Mouse (Mus musculus) cerebellum, adult 11-12 months (tissue): ENCODE measurements around the gene Tmed4.
A peak's percentile ranks its signal among the peaks of the same experiment; 100 is the strongest.

Experiments
- DNase-seq: peaks from one replicate; pipeline ENCODE4 v3.0.0; 2022

Tmed4 gene

DNA sequence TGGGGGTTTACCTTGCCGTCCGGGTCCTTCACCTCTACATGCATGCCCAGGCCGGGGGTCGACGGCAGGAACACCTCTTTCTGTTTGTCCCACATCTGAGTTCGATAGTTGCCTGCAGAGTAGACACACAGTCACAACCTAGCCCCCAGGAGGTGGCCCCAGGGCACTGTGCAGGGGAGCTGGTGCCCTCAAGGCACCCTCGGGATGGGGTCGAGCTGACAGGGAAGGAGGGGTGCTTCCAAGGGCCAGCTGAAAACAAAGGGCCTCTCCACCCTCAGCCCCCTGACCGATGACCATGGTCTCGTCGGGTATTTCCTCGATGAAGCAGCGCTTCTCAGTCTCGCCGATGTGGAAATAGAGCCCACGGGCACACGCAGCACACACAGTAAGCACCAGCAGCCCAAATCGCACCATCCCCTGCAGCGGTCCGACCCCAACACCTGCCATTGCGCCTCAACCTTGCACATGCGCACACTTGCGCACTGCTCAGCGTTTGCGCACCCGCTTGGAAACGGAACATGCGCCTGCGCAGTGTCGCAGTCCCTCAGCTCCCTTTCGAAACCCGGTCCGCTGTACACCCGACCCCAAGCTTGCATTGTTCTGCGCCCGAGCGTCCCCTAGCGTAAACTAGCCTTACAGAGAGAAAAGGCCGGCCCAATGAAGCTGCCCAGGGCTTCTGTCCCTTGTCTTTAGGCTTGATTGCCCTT lies at the start of gene Tmed4:
Gene Tmed4, minus strand, starts transcription at position 484 of the 707 bp plus-strand sequence.
- peak; percentile 99 for DNase-seq

DNA sequence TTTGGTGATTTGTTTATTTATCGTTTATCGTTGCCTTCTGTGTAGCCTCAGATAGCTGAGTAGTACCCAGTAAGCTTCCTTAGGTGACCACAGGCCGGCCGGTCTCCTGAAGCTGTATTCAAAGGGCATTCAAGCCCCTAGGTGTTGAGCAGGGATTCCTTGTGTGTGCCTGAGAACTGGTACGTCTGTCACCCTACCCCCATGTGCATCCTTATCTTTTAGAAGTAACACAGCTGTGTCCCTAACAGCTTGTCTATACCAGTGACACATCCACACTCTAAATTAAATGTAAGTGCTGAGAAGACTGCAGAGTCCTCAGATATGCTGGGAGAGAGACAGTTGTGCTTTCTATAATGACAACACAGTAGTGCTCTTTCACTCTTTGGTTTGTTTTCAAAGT lies 48.7 kb upstream of the Tmed4 start:
- no peak for DNase-seq

DNA sequence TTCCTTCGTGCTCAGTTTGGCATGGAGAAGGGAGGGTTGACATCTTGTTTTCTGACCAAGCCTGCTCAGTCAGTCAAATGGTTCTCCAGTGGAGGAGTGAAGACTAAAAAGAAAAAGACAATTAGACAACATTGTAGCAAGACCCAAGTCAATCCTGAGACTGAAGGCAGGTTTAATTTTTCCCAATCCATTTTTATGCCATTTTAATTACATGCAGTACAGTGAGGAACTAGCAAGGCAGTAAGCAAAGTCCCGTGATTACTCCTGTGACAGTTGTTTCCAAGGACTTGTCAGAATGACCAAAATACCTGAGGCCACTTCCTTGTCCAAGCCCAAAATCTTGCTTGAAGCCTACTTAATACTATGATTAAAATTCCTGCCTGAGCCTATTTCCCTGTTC lies 47.4 kb upstream of the Tmed4 start:
- DNase-seq, result no peak

DNA sequence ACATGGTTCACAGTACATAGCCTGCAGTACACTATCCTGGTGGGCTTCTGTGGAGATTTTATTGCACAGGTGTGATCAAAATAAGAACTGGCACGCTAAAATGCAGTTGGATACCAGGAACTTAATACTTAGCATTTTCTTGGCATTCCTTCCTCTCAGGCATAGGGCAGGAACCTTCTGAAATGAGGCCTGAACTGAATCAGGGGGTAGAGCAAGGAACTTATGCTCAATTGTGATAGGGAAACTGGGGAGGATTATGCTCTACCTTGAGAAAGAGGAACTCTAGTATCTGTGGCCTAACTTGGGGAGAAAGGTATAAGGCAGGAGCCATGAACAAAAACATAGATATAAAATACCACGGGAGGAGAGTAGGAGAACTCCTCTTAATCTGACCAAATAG lies 44.7 kb upstream of the Tmed4 start:
- no peak for DNase-seq

DNA sequence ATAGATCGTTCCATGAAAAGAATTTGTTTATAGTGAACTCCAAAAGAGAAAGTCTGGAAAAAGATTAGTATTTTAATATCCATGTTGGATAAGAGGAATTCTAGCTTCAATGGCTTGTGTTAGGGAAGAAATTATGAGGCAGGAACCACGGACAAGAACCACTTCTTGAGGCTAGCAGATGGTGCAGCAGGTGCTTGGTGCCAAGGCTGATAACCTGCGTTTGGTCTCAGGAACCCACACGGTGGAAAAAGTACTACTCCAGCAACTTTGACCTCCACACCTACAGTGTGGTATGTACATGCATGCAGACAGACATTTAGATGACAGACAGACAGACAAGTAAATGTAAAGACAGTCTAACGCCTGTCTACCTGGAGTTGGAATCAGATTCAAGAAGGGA lies 43.9 kb upstream of the Tmed4 start:
- peak; percentile 57 for DNase-seq

DNA sequence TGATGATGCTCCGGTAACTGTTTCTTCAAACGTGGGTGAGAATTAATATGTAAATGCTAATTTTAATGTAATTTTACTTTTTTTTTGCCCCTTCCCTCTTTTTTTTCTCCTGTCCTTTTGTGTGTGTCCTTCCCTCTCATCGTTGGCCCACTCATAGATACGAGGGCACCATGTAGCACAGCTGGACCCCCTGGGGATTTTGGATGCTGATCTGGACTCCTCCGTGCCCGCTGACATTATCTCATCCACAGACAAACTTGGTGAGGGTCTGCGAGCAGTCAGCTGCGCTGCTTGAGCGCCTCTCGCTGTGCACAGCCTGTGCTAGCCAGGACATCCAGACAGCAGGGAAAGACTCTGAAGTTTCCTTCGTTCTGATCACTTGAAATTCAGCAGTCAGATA lies 42.2 kb upstream of the Tmed4 start:
- DNase-seq, result peak; percentile 31

DNA sequence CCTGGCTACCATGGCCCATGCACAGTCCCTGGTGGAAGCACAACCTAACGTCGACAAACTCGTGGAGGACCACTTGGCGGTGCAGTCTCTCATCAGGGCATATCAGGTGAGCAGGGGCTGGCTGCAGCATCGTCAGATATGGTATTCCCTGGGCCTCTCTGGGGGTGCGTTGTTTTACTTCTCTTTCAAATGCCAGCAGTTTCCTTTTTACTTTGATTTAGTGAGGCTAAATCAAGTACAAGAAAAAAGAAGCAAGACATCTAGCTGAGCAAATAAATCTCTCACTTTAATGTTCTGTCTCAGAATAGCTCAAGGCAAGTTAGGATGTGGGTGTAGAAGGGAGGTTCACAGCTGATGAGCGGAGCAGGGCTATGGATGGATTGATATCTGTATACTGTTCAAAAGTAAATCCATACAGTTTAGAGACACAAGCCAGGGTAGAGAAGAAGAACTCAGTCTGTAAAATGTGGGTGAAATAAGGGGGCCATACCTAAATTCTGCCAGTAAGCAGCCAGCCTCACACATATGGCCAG lies 39.3 kb upstream of the Tmed4 start:
- DNase-seq, result no peak

DNA sequence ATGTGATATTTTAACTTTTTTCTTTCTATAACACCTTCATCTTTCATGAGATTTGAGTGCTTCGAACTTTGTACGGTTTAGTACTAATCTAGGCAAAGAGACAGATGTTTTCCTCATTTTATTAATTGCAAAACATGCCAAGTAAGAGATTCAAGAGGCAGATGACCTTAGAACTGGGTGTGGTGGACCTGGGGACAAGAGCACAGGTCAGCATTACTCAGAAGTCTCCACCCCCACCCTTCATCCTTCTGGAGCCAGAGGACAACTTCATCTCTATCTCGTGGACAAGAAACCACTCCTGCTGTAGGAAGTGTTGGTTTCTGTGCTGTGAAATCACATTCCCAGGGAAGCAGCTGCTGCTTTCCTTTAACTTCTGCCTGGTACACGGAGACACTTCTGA lies 33.5 kb upstream of the Tmed4 start:
- DNase-seq, result no peak

DNA sequence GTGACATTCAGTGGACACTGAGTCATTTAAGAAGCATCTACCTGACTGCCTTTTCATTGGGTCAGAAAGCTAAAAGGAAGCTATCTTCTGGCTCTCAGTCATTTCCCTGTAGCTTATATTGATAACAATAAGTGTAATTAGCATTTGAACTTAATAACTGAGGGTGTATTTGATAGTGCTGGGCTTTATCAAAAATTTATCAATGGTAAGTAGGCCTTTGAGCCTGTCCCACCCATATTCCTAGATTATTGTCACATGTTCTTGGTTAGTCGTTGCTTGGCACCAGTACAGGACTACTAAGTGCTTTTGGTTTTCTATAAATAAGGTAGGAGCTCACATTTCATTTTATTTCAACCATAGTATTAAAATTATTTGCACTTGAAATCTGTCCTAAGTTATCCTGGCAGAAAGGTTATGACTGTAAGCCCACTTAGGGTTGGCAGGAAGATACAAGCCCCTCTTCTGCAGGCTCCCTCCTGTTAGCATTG lies 31.3 kb upstream of the Tmed4 start:
- no peak for DNase-seq

DNA sequence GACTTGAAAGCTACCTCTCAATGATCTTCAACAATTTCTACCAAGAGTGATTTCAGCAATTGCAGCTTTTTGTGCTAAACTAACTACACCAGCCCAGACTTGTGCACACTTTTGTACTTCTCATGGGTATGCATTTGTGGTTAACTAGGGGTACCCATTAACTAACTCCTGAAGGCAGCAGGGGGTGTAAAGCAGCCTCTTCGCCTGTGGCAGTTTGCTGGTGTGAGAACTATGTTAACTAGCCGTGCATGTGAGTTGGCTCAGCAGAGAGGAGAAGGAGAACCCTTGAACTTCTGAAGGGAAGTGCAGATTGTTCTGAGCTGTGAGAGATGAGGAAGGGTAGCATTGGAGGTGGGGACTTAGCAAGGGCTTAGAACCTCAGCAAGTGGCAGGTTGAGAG lies 28.1 kb upstream of the Tmed4 start:
- DNase-seq, result no peak

DNA sequence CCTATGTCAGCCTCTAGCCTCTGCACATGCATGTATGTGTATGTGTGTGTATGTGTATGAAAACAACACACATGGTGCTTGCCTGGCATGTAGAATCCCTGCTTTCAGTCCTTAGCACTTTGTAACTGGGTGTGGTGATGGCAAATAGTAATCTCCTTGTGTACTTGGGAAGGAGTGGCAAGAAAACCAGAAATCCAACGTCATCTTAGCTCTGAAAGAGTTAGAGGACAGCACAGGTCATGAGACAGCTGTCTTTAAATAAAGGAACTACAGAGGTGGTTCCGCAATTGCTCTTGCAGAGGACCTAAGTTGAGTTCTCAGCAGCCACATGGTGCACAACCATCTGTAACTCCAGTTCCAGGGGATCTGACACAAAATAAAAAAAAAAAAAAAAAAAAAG lies 24.8 kb upstream of the Tmed4 start:
- DNase-seq, result no peak

DNA sequence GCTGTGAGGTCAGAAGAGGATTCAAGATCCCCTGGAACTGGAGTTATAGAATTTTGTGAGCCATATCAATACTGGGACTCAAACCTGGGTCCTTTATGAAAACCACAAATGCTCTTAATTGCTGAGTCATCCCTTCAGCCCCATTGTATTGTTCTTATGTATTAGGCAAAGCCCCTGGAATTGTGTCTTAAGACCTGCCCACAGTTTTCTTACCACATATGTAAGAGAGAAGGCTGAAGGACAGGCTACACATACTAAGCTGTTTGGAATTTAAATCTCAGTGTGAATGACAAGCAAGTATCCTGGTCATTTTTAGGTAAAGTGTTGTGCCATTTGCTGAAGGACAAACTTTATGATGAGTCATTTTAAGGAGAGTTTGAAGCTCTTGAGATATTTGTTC lies 21.4 kb upstream of the Tmed4 start:
- DNase-seq, result no peak

DNA sequence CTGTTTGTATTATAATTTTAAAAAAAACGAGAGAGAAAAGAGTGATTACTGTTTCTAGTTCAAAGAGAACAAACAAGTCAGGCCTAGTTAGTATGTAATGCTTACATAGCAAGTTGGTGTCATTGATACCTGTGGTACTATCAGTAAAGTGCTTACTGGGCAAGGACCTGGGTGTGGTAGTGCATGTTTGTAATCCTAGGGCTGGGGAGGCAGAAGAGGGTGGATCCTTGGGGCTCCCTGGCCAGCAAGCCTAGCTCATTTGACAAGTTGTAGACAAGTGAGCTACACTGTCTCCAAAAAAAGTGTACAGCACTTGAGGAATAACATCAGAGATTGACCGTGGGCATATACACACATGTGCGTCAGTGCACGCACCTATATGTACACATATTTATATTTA lies 20.0 kb upstream of the Tmed4 start:
- DNase-seq, result no peak

DNA sequence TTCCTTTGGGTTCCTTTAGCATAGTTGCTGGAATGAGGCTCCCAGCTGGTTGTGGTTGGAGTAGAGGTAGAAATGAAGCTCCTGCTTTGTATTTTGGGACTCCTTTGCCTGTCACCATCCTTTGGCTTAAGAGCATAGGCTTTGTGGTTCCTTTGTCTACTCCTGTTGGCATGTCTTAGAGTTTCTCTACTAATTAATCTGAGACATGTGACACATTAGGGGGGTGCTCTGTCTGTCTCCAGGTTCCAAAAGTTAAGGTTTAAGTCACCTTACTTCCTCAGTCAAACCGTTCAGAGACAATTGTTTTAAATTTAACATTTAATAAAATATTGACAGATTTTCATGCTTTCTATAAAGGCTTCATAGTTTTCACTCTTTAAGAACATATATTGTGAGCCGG lies 18.9 kb upstream of the Tmed4 start:
- no peak for DNase-seq

DNA sequence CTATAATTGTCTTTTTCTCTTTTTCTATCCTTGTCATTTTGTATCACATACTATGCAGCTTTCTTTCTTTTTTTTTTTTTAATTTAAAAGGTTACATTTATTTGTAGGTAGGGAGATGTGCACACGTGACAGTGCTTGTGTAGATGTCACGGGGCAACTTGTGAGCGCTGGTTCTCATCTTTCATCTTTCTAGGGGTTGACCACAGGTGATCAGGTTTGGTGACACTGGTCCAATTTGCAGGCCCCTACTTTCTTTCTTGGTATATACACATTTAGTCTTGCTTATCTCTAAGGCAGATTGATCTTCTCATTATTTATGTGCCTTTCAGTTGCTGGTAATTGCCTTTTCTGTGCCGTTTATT lies 18.3 kb upstream of the Tmed4 start:
- no peak for DNase-seq

DNA sequence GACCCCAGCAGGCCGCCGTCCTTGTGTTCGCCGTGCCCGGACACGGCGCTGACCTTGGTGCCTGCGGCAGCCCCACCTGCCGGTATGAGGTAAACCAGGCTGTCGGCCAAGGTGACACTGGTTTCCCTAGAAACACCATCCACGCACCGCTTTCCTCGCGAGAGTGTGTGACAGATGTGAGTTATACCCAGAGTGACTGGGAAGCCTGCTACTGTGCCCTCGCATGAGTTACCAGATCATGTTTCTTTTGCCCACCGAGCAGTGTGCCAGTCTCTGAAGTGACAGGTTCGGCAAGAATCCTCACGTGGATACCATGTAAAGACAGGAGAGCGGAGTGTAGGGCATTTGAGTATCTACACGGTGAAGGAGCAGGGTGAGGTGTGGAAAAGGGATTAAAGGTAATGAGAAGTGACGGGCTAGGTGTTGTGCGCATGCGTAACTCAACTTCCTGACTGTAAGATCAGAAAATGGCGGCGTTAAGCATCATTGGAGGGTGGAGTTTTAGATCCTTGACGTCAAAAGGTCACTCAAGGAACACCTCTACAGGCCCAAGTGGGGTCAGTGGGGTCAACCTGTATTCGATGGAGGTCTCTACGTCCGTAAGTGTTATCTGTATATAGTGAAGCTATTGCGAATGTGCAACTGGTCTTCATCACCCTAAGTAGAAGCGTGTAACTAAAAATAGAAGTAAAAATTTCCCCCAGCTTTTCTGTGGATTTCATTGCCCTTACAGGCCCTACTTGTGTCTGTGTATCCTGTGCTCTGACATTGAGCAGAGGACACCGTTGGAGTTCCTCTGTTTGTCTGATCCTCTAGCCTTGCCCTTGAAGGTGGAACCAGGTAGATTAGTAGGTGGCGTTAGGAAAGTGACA lies 17.7 kb upstream of the Tmed4 start:
- DNase-seq, result peak; percentile 82

DNA sequence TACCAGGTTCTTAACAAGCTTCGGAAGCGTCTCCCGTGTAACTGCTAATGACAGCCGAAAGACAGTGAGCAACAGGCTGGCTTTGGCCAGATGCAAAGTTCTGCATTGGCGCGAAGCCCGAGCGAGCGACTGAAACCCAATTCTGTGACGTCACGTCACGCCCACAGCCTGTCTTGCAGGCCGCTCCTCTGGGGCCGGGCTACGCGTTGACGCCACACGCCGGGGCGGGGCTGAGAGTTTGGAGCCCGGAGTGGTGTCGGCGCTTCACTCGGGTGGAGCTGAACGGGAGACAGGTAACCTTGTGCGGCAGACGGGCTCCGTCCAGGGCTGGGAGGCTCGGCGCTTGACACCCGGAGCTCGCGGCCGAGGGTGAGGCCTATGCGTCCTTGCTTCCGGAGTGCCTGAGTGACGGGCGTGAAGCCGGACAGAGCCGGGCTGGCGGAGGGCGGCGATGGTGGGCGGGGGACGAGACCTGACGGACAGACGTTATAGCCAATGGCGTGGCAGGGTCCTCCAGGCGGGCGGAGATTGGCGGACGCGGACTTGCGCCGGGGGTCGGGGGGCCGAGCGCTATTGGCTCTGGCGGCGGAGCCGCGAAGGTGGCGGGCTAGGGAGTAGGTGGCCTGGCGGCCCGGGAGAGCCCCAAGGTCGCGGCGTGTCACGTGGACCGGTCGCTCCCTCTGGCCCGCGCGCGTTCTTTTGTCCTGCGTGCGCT lies 16.9 kb upstream of the Tmed4 start, which contains the start of gene Ogdh:
Gene Ogdh, plus strand, starts transcription at position 233 of the 715 bp plus-strand sequence.
- peak; percentile 99 for DNase-seq

DNA sequence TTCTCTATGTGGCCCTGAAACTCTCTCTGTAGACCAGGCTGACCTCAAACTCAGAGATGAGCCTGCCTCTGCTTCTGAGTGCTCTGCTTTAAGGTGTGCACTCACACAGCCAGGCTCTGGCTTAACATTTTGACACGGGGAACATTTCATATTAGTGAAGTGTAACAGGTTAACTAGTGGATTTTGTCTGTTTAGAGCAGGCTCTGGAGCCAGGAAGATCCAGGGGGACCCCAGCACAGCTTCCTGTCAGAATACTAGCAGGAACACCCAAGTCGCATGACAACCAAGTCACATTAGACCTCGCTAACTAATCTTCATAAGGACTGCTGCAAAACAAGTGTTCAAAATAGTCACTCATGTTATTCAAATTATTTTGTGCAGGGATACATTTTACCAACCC lies 16.2 kb upstream of the Tmed4 start:
- no peak for DNase-seq

DNA sequence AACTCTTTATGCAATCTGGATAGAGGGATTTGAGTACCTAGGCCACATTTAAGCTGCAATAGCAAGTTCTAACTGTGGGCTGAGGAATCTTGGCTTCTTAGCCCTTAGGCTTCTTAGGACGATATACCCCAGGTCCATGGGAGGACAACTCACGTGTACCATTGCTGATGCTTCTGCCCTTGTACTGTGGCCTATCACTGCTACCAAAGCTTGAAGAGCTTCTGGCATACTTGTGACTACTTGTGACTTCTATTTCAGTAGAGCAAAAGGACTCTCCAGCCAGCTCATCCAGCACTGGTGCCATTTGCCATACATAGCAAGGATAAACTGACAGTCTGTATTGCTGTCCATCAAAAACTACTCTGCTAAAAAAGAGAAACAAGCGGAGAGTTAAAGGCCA lies 15.5 kb upstream of the Tmed4 start:
- DNase-seq, result no peak

DNA sequence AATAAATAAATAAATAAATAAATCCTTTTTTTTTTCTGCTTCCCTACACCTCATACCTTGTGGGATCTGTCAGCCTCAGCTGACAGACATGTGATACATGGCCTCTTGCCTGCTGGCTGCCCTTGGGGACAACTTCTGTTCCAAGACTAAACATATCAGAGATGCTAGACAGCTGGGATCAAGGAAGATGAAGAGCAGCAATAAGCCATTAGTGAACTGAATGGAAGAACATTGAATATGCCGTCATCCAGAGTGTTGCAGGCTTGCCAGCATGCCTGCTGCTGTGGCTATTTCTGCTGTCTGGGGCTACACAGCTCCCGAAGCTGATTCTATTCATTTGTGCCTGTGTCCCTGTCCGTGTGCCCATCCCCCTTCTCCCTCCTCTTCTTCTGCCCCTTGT lies 8.3 kb upstream of the Tmed4 start:
- no peak for DNase-seq

DNA sequence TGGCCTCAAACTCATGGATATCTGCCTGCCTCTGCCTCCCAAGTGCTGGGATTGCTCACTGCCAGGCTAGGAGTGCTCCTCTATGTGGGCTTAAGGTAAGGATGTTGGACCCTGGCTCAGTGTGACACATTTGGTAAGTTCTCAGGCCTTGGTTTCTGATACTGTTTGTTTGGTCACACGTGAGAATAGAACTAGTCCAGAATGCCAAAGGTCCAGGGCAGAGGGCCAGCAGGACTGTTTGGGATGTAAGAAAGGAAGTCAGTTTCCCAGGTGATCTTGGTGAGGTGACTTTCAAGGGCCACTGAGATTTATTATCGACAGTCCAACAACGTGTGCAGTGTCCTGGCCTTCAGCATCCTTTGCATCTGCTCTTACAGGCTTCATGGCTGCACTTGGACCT lies 1.8 kb upstream of the Tmed4 start:
- DNase-seq, result no peak

DNA sequence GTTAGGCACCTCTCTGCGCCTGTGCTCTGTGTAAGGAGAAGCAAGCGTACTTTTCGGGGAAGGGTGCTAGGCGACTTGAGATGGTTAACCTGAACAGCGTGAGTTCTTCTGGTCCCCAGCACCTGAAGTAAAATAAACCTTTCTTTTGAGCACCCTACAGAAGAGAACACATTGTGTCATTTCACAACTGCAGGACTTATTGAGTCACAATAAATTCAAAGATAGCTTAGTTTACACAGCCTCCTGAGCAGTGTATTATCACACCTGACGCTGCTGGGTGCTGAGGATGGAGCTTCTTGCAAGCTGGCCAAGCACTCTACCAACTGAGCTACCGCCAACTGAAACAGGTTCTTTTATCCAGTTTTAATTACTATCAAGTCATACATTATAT lies 419 bp upstream of the Tmed4 start:
- DNase-seq, result no peak

DNA sequence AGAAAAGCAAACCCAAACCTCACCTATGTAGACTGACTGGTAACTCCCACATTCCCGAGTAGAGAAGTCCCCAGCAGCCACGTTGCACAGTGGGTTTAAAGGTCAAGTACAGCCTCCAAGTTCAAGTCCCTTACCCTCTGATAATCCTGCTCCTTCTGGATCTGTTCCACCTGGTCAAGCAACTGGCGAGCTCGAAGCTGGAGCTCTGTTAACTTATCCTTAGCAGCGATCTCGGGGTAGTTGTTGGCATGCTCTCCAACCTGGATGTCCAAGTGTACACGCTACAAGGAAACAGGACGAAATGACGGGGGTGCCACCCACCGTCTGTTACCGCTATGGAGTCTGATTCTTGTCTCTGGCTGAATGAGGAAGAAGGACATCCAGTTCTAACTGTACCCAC lies 1.1 kb downstream of the Tmed4 start:
- peak; percentile 48 for DNase-seq
